Mouse (Mus musculus) forebrain, embryonic 11.5 days (tissue): ENCODE results near the gene Gm15217. TPM values are rescaled to one million over a fixed set of nuclear protein-coding genes. Genes with fewer than 3 reads are reported as not detected.

Experiments
- ATAC-seq: fragments of 200-750 bp; cut with Nextera tagmentation; replicated peaks from 2 replicates; pipeline ENCODE4 v1.8.0; 2017; ENCODE audit warnings: moderate TSS enrichment; ENCODE audit not compliant: low FRiP score
- DNase-seq: peaks from one replicate; pipeline ENCODE4 v3.0.0-alpha.2; 2017; ENCODE audit warnings: low spot score
- H3K27ac ChIP-seq: fragments of 300-500 bp; sonication (generic); 2 replicates; pipeline ENCODE4 v1.5.1; 2014; ENCODE audit warnings: low read depth, low read length
- H3K27me3 ChIP-seq: fragments of 300-500 bp; sonication (generic); 2 replicates; pipeline ENCODE4 v1.6.1; 2014; ENCODE audit warnings: mild to moderate bottlenecking, low read length, mixed read lengths; ENCODE audit not compliant: control insufficient read depth, insufficient read depth
- H3K36me3 ChIP-seq: fragments of 300-500 bp; sonication (generic); 2 replicates; pipeline ENCODE4 v1.6.1; 2014; ENCODE audit warnings: mild to moderate bottlenecking, low read length, moderate library complexity, mixed read lengths; ENCODE audit not compliant: control insufficient read depth, insufficient read depth
- H3K4me1 ChIP-seq: fragments of 300-500 bp; sonication (generic); replicated peaks from 2 replicates; pipeline ENCODE4 v1.6.1; 2014; ENCODE audit warnings: low read length, mixed read lengths; ENCODE audit not compliant: control insufficient read depth, insufficient read depth
- H3K4me2 ChIP-seq: fragments of 300-500 bp; sonication (generic); 2 replicates; pipeline ENCODE4 v1.6.1; 2014; ENCODE audit warnings: low read depth, mild to moderate bottlenecking, low read length, moderate library complexity, mixed read lengths; ENCODE audit not compliant: severe bottlenecking
- H3K4me3 ChIP-seq: fragments of 300-500 bp; sonication (generic); 2 replicates; pipeline ENCODE4 v1.5.1; 2014; ENCODE audit warnings: low read depth, low read length
- H3K9ac ChIP-seq: fragments of 300-500 bp; sonication (generic); 2 replicates; pipeline ENCODE4 v1.6.1; 2014; ENCODE audit warnings: low read length
- H3K9me3 ChIP-seq: fragments of 300-500 bp; sonication (generic); 2 replicates; pipeline ENCODE4 v1.6.1; 2016; ENCODE audit warnings: low read length, mixed read lengths; ENCODE audit not compliant: control insufficient read depth
- WGBS: fragments of 180-500 bp; shearing (Covaris S2); extraction: QIAGEN DNeasy Blood & Tissue Kit; methylation state at CpG from one replicate; pipeline ENCODE4 v1.1.7; 2014; 5-methylcytosine and 5-hydroxymethylcytosine counted together
- polyA plus RNA-seq: library from polyadenylated mRNA; unstranded; fragments of >200 nt; fragmentation: Nextera tagmentation; extraction: Ambion mirVana; gene quantifications from 2 replicates; pipeline ENCODE4 v1.2.1, GENCODE M21; 2014

The Gm15217 gene
- polyA plus RNA-seq, 1 experiment from 2014 or later: not detected

GRCm38 (mm10) chr14:46380286-46380721 lies 1.1 kb downstream of the Gm15217 start:
- Histone ChIP-seq H3K4me1 (peaks cover 6% of the 10 kb centered on the region), H3K9me3 (no peaks in the 10 kb centered on the region), H3K4me2 (peak overlapping the region; percentile 59), H3K27me3 (peaks cover 37% of the 10 kb centered on the region), H3K9ac (peak overlapping the region; percentile 27; the same call in 1 of the 2 replicates), H3K36me3 (no peaks in the 10 kb centered on the region), H3K27ac (no peak overlapping the region), H3K4me3 (peak overlapping the region; percentile 26)
- DNase-seq: peak; percentile 69
- no peak for ATAC-seq
- WGBS: 4% methylated on average over 29 of the region's 31 CpGs

GRCm38 (mm10) chr14:46381457-46381856 lies 2.2 kb downstream of the Gm15217 start:
- Histone ChIP-seq H3K4me1 (peaks cover 8% of the 10 kb centered on the region), H3K4me2 (no peak overlapping the region), H3K9me3 (no peaks in the 10 kb centered on the region), H3K27ac (no peak overlapping the region), H3K36me3 (no peaks in the 10 kb centered on the region), H3K4me3 (no peak overlapping the region), H3K27me3 (peaks cover 47% of the 10 kb centered on the region), H3K9ac (no peak overlapping the region)
- no peak for DNase-seq
- 27% methylated on average over 6 of the region's 6 CpGs for WGBS
- ATAC-seq: no peak

DNA sequence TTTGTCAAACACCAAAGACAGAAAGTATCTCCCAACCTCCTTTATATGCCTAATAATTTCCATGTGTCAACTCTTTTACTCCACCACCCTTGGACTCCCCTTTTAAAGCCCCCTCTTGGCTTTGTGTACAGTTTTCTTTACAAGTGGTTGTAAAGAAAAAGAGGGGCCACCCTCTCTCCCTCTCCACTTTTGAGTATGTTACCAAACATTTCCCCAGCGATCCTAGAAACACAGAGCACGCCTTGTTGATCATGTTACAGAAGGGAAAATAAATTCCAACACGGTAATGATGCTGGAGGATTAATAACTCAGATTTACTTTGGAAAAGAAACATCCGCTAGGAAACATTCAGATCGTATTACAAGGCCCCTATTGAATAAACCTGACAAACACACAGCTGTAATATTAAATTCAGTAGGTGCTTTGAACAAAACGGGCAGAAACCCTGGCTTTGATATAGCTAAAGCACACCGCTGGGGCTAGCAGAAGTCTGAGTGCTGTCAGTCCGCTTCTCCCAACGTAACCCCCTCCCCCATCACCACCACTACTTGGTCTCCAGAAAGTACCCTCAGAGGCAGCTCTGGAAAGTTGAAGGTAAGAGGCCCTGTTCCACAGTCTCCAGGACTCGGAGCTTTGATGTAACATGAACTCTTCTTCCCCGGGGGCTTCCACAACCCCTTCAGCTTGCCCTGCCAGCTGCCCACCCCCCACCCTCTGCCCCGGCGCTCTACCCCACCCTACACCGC lies 5.9 kb downstream of the Gm15217 start:
- Histone ChIP-seq H3K4me1 (peaks cover 11% of the 10 kb centered on the region), H3K9ac (no peak overlapping the region), H3K4me2 (peak overlapping the region; percentile 53), H3K27me3 (peaks cover 73% of the 10 kb centered on the region), H3K9me3 (no peaks in the 10 kb centered on the region), H3K4me3 (peak overlapping the region; percentile 46), H3K27ac (no peak overlapping the region), H3K36me3 (no peaks in the 10 kb centered on the region)
- 7% methylated on average over 14 of the region's 14 CpGs for WGBS
- DNase-seq (no peak), ATAC-seq (no peak)

GRCm38 (mm10) chr14:46385701-46386477 lies 6.7 kb downstream of the Gm15217 start:
- WGBS: under 1% methylated on average over 39 of the region's 39 CpGs

GRCm38 (mm10) chr14:46386478-46387356 lies 7.5 kb downstream of the Gm15217 start:
- no peak for ATAC-seq
- Histone ChIP-seq H3K9ac (no peak overlapping the region; the same call in 1 of the 2 replicates), H3K4me1 (peaks cover 9% of the 10 kb centered on the region; the same call in 1 of the 2 replicates), H3K4me3 (peak overlapping the region; percentile 46), H3K9me3 (no peaks in the 10 kb centered on the region), H3K36me3 (no peaks in the 10 kb centered on the region), H3K27ac (no peak overlapping the region), H3K4me2 (peak overlapping the region; percentile 53), H3K27me3 (peaks cover 71% of the 10 kb centered on the region)
- DNase-seq: no peak
- under 1% methylated on average over 26 of the region's 28 CpGs for WGBS

More at GRCm38 (mm10) chr14:46385701-46386477, 6.7 kb downstream of the Gm15217 start:
- Histone ChIP-seq H3K9ac (no peak overlapping the region; the same call in 1 of the 2 replicates), H3K27ac (no peak overlapping the region), H3K4me1 (peaks cover 9% of the 10 kb centered on the region; the same call in 1 of the 2 replicates), H3K4me3 (peak overlapping the region; percentile 46), H3K27me3 (peaks cover 74% of the 10 kb centered on the region), H3K4me2 (peak overlapping the region; percentile 53), H3K36me3 (no peaks in the 10 kb centered on the region), H3K9me3 (no peaks in the 10 kb centered on the region)
- peak; percentile 66 for DNase-seq
- 0 out of 2 replicates have a peak, but pooled peaks have one; percentile 4 for ATAC-seq

DNA sequence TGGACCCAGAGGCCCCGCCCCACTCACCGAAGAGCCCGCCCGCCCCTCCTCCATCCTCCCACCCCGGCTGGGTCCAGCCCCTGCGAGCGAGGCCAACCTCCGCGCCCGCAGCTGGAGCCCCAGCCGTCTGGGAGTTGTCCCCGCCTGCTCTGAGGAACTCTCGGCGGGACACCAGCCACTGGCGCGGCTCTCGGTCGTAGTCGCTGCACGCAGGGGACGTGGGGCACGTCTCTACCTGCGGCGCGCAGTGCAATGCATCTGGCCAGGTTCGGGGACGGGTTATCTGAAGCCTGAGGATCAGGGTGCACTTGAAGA lies 8.1 kb downstream of the Gm15217 start:
- peaks cover 69% of the 10 kb centered on the region for H3K27me3 ChIP-seq
- no peaks in the 10 kb centered on the region for H3K9me3 ChIP-seq
- H3K4me1 ChIP-seq: peaks cover 9% of the 10 kb centered on the region; the same call in 1 of the 2 replicates
- no peak overlapping the region for H3K27ac ChIP-seq
- ATAC-seq (peak; percentile 85), DNase-seq (peak; percentile 91)
- H3K4me2 ChIP-seq: peak overlapping the region; percentile 53
- peak overlapping the region; percentile 46 for H3K4me3 ChIP-seq
- peak overlapping the region; percentile 41; the same call in 1 of the 2 replicates for H3K9ac ChIP-seq
- H3K36me3 ChIP-seq: no peaks in the 10 kb centered on the region
- WGBS: under 1% methylated on average over 25 of the region's 27 CpGs

- peaks cover 9% of the 10 kb centered on the region; the same call in 1 of the 2 replicates for H3K4me1 ChIP-seq
- no peak overlapping the region for H3K27ac ChIP-seq
- no peaks in the 10 kb centered on the region for H3K9me3 ChIP-seq
- H3K27me3 ChIP-seq: peaks cover 67% of the 10 kb centered on the region
- H3K36me3 ChIP-seq: no peaks in the 10 kb centered on the region
- ATAC-seq: peak; percentile 28
- H3K9ac ChIP-seq: peak overlapping the region; percentile 41; the same call in 1 of the 2 replicates
- H3K4me3 ChIP-seq: peak overlapping the region; percentile 46
- H3K4me2 ChIP-seq: peak overlapping the region; percentile 53
- under 1% methylated on average over 41 of the region's 41 CpGs for WGBS
- DNase-seq: peak; percentile 76
These were observed 8.7 kb downstream of the Gm15217 start for GRCm38 (mm10) chr14:46387821-46388481.
